Mouse (Mus musculus) midbrain, postnatal 0 days (tissue): ENCODE results near the gene Tbk1. TPM values are rescaled to one million over a fixed set of nuclear protein-coding genes. Genes with fewer than 3 reads are reported as not detected.

Experiments used
- ATAC-seq: fragments of 200-750 bp; cut with Nextera tagmentation; 2 replicates; pipeline ENCODE4 v1.8.0; 2017; ENCODE audit warnings: moderate number of reproducible peaks, mild to moderate bottlenecking, moderate TSS enrichment, moderate library complexity; ENCODE audit not compliant: low FRiP score
- DNase-seq: peaks from one replicate; pipeline ENCODE4 v3.0.0-alpha.2; 2015; ENCODE audit warnings: low spot score
- H3K27ac ChIP-seq: fragments of 300-500 bp; sonication (generic); 2 replicates; pipeline ENCODE4 v1.5.1; 2014; ENCODE audit warnings: low read depth, mild to moderate bottlenecking, low read length, mixed read lengths
- H3K27me3 ChIP-seq: fragments of 300-500 bp; sonication (generic); 2 replicates; pipeline ENCODE4 v1.6.1; 2014; ENCODE audit warnings: low read length, control low read depth, mixed read lengths; ENCODE audit not compliant: insufficient read depth
- H3K36me3 ChIP-seq: fragments of 300-500 bp; sonication (generic); 2 replicates; pipeline ENCODE4 v1.6.1; 2014; ENCODE audit warnings: low read length, control low read depth, mixed read lengths; ENCODE audit not compliant: insufficient read depth
- H3K4me1 ChIP-seq: fragments of 300-500 bp; sonication (generic); 2 replicates; pipeline ENCODE4 v1.6.1; 2014; ENCODE audit warnings: mild to moderate bottlenecking, control low read depth, antibody characterized with exemption, low read length, mixed read lengths; ENCODE audit not compliant: insufficient read depth
- H3K4me2 ChIP-seq: fragments of 300-500 bp; sonication (generic); 2 replicates; pipeline ENCODE4 v1.6.1; 2014; ENCODE audit warnings: low read depth, mild to moderate bottlenecking, low read length, mixed read lengths; ENCODE audit not compliant: poor library complexity, severe bottlenecking
- H3K4me3 ChIP-seq: fragments of 300-500 bp; sonication (generic); 2 replicates; pipeline ENCODE4 v1.5.1; 2014; ENCODE audit warnings: low read depth, mild to moderate bottlenecking, low read length, moderate library complexity
- H3K9ac ChIP-seq: fragments of 300-500 bp; sonication (generic); replicated peaks from 2 replicates; pipeline ENCODE4 v1.6.1; 2014; ENCODE audit warnings: mild to moderate bottlenecking, low read length, moderate library complexity, mixed read lengths; ENCODE audit not compliant: poor library complexity, severe bottlenecking
- H3K9me3 ChIP-seq: fragments of 300-500 bp; sonication (generic); 2 replicates; pipeline ENCODE4 v1.6.1; 2016; ENCODE audit warnings: low read length, control low read depth
- CTCF ChIP-seq: IDR thresholded peaks from 2 replicates; pipeline ENCODE4 v1.5.1; 2016; ENCODE audit warnings: antibody characterized with exemption, mild to moderate bottlenecking
- WGBS: fragments of 180-500 bp; shearing (Covaris S2); extraction: QIAGEN DNeasy Blood & Tissue Kit; methylation state at CpG from one replicate; pipeline ENCODE4 v1.1.7; 2014; 5-methylcytosine and 5-hydroxymethylcytosine counted together
- polyA plus RNA-seq: library from polyadenylated mRNA; unstranded; fragments of >200 nt; fragmentation: Nextera tagmentation; extraction: Ambion mirVana; gene quantifications from 2 replicates; pipeline ENCODE4 v1.2.1, GENCODE M21; 2015
- total RNA-seq: library from RNA; depleted of rRNA; stranded (reverse); fragments of >200 nt; gene quantifications from 2 replicates; pipeline ENCODE4 v1.2.3, GENCODE M21; 2014; rRNA removed

Tbk1 gene
- 16.5 and 29.2 TPM in 2 replicates for total RNA-seq
- polyA plus RNA-seq = 24.5 and 24.8 TPM in 2 replicates

DNA sequence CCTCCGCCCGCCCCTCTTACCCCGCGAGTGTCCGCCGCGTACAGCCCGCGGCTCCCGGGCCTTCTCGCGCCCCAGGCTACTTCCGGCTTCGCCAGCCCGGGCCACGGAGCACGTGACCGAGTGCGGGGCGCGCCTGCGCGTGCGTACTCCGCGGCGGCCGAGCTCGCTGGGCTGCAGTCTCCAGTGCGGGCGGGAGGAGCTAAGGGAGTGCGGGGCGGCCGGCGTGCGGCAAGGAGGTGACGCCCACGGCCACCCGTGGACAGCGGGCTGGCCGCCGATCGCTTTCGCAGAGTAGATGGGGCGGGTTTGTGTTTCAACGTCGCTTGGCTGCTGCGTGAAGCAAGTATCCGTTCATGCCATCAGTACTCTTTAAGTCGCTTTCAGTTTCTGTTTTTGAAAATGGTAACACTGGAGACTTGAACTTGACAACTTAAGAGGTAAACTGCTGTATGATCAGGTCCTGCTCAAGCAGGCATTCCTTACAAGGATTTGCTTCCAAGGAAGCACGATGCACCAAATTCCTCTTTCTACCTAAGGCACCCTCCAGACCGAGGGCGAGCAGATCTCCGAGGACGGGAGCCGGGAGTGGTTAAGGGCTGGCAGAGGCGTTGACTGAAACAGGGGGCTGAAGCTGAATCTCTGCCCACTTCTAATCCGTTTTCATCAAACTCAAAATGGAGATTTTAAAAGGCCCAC is at the start of gene Tbk1:
TSS of gene Tbk1 (minus strand) at position 113 of the 696 bp plus-strand sequence.
- peaks cover 25% of the 10 kb centered on the region for H3K36me3 ChIP-seq
- H3K9me3 ChIP-seq = no peaks in the 10 kb centered on the region
- no peak for TF ChIP-seq CTCF
- H3K4me1 ChIP-seq = peaks cover 11% of the 10 kb centered on the region; the same call in 1 of the 2 replicates
- peak within 1 kb of the TSS; percentile 75 for H3K27ac ChIP-seq
- under 1% methylated on average over 52 of the region's 58 CpGs for WGBS
- peak within 1 kb of the TSS; percentile 87 for H3K9ac ChIP-seq
- H3K4me2 ChIP-seq = peak within 1 kb of the TSS; percentile 75
- H3K4me3 ChIP-seq = peak within 1 kb of the TSS; percentile 89
- H3K27me3 ChIP-seq = no peaks in the 10 kb centered on the region
- DNase-seq (peak; percentile 93), ATAC-seq (peak; percentile 96)

DNA sequence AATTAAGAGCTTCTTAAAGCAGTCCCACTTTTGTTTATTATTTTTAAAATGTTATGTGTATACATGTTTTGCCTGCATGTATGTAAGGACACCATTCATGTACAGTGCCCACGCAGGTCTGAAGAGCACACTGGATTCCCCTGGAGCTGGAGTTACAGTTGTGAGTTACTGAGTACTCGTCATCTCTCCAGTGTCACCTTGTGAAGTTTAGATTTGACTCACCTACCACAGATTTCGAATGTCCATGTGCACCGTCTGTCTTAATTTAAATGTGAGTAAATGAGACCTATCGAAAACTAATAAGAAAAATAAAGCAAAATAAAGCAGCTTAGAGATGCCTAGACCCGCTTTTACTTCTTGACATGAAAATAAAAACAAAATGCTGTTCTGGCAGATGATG is 49.7 kb upstream of the Tbk1 start:
- no peaks in the 10 kb centered on the region for H3K36me3 ChIP-seq
- no peak overlapping the region for H3K4me3 ChIP-seq
- 0 out of 2 replicates have a peak, but pooled peaks cover 3% of the 10 kb centered on the region for H3K4me1 ChIP-seq
- H3K9me3 ChIP-seq = no peaks in the 10 kb centered on the region
- H3K27ac ChIP-seq = no peak overlapping the region
- no peak for TF ChIP-seq CTCF
- H3K27me3 ChIP-seq = peaks cover 3% of the 10 kb centered on the region; the same call in 1 of the 2 replicates
- no peak overlapping the region for H3K9ac ChIP-seq
- no peak overlapping the region for H3K4me2 ChIP-seq
- 90% methylated on average over 6 of the region's 6 CpGs for WGBS
- ATAC-seq = no peak
- no peak for DNase-seq

DNA sequence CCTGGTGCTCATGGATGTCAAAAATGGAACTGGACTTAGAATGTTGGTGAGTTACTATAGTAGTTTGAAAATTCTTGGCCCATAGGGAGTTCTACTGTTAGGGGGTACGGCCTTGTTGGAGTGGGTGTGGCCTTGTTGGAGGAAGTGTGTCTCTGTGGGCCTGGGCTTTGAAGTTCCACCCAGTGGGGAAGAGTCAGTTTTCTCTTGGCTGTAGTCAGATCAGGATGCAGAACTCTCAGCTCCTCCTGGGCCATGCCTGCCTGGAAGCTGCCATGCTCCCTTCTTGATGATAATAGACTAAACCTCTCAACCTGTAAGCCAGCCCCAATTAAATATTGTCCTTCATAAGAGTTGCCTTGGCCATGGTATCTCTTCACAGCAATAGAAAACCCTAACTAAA is 47.6 kb upstream of the Tbk1 start:
- DNase-seq = no peak
- Histone ChIP-seq H3K4me2 (no peak overlapping the region), H3K9ac (no peak overlapping the region), H3K36me3 (no peaks in the 10 kb centered on the region), H3K4me1 (no peaks in the 10 kb centered on the region), H3K27ac (no peak overlapping the region), H3K27me3 (no peaks in the 10 kb centered on the region), H3K9me3 (no peaks in the 10 kb centered on the region), H3K4me3 (no peak overlapping the region)
- ATAC-seq = no peak
- 77% methylated on average over 1 of the region's 1 CpGs for WGBS
- TF ChIP-seq CTCF = no peak

DNA sequence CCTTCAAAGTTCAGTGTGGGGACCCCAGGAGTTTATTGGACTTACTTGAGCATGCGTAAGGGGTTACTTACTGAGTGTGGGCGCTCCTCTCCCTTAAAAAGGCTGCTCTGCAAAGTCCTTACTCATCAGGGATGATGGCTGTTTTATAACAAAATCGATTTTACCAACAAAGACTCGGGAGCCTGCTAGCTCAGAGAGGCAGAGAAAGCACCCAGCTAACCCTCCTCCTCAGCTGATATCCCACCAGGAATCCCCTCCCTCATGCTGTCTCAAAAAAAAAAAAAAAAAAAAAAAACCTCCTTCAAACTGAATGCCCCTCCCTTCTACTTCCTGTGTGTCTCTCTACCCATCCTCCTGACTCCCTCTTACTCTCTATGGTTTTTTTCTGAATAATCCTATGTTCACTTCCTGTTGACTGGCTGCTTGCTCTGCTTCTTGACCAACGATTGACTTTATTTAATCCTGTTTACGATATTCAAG is 42.0 kb upstream of the Tbk1 start:
- Histone ChIP-seq H3K36me3 (no peaks in the 10 kb centered on the region), H3K9me3 (no peaks in the 10 kb centered on the region), H3K27me3 (no peaks in the 10 kb centered on the region), H3K4me3 (no peak overlapping the region), H3K4me1 (no peaks in the 10 kb centered on the region), H3K9ac (no peak overlapping the region), H3K27ac (no peak overlapping the region), H3K4me2 (no peak overlapping the region)
- DNase-seq = no peak
- no peak for ATAC-seq
- WGBS = 87% methylated on average over 6 of the region's 6 CpGs
- no peak for TF ChIP-seq CTCF

DNA sequence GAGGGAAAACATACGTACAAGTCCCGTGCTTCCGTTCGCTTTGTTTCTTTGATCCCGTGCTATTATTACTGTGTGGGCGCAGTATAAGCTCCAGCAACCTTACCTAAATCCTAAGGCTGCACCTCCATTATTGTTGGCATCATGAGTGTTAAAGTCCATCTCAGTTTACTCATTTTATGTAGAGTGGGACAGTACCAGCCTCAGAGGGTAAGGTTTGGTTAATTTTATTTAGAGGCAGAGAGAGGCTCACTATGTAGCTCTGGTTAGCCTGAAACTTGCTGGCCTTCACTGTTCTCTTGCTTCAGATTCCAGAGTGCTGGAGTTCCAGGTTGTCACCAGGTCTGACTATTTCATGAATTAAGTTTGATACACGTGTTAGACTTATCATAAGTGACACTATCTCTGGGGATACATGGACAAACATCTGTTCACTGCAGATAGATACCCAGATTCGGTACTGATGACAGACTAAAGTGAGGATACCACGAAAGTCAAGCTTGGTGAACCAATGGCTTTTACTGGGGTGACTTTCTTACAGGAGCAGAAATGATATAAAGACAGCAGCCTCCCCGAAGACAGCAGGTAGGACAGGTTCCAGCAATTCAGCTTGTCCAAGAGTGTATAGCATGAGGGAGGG is 40.7 kb upstream of the Tbk1 start:
- no peak for TF ChIP-seq CTCF
- H3K4me3 ChIP-seq = no peak overlapping the region
- H3K9ac ChIP-seq = no peak overlapping the region
- ATAC-seq (no peak), DNase-seq (no peak)
- no peaks in the 10 kb centered on the region for H3K9me3 ChIP-seq
- H3K4me2 ChIP-seq = no peak overlapping the region
- H3K27me3 ChIP-seq = no peaks in the 10 kb centered on the region
- no peaks in the 10 kb centered on the region for H3K4me1 ChIP-seq
- no peaks in the 10 kb centered on the region for H3K36me3 ChIP-seq
- WGBS = 83% methylated on average over 10 of the region's 10 CpGs
- no peak overlapping the region for H3K27ac ChIP-seq
